Mouse (Mus musculus) spleen, adult 2 months (tissue): ENCODE measurements around the gene Zbtb25. TPM values are rescaled to one million over a fixed set of nuclear protein-coding genes. Genes with fewer than 3 reads are reported as not detected.

Experiments used
- DNase-seq, 2 experiments: peaks; one replicate each; pipeline versions ENCODE4 v3.0.0 to v3.0.0-alpha.2; 2012 to 2021; ENCODE audit warnings: low spot score in 2 of 2, low read depth in 1 of 2
- H3K27ac ChIP-seq: fragments of 200-500 bp; 2 replicates; pipeline ENCODE4 v1.5.1; 2012; ENCODE audit warnings: low read length, inconsistent platforms; ENCODE audit not compliant: insufficient read depth
- H3K27me3 ChIP-seq: fragments of 200-500 bp; 2 replicates; pipeline ENCODE4 v1.6.1; 2012; ENCODE audit warnings: mild to moderate bottlenecking, moderate library complexity, low read length, inconsistent platforms; ENCODE audit not compliant: control insufficient read depth, insufficient read depth
- H3K36me3 ChIP-seq: fragments of 200-500 bp; 2 replicates; pipeline ENCODE4 v1.6.1; 2012; ENCODE audit warnings: mild to moderate bottlenecking, low read length, inconsistent platforms; ENCODE audit not compliant: control insufficient read depth, insufficient read depth
- H3K4me1 ChIP-seq: fragments of 200-500 bp; 2 replicates; pipeline ENCODE4 v1.6.1; 2011; ENCODE audit warnings: inconsistent platforms; ENCODE audit not compliant: control insufficient read depth, insufficient read depth, insufficient read length
- H3K4me3 ChIP-seq: fragments of 200-500 bp; 2 replicates; pipeline ENCODE4 v1.5.1; 2011; ENCODE audit warnings: mild to moderate bottlenecking, inconsistent platforms; ENCODE audit not compliant: insufficient read depth, insufficient read length; ENCODE audit errors: extremely low read depth
- CTCF ChIP-seq: fragments of 200-500 bp; IDR thresholded peaks from 2 replicates; pipeline ENCODE4 v1.5.1; 2011; ENCODE audit warnings: mild to moderate bottlenecking, inconsistent platforms; ENCODE audit not compliant: insufficient read depth, insufficient read length, insufficient replicate concordance; ENCODE audit errors: extremely low read depth
- POLR2A ChIP-seq: fragments of 200-500 bp; IDR thresholded peaks from 2 replicates; pipeline ENCODE4 v1.6.1; 2011; ENCODE audit warnings: low read depth, low read length, inconsistent platforms
- WGBS: fragments of 180-500 bp; shearing (Covaris S2); methylation state at CpG from one replicate; pipeline ENCODE4 v1.1.7; 2018; 5-methylcytosine and 5-hydroxymethylcytosine counted together
- polyA plus RNA-seq: library from polyadenylated mRNA; depleted of rRNA; stranded (reverse); fragments of >200 nt; gene quantifications from 2 replicates; pipeline ENCODE4 v1.2.3, GENCODE M21; 2012

Gene Zbtb25
- polyA plus RNA-seq, 1 experiment = 7.5 TPM

DNA sequence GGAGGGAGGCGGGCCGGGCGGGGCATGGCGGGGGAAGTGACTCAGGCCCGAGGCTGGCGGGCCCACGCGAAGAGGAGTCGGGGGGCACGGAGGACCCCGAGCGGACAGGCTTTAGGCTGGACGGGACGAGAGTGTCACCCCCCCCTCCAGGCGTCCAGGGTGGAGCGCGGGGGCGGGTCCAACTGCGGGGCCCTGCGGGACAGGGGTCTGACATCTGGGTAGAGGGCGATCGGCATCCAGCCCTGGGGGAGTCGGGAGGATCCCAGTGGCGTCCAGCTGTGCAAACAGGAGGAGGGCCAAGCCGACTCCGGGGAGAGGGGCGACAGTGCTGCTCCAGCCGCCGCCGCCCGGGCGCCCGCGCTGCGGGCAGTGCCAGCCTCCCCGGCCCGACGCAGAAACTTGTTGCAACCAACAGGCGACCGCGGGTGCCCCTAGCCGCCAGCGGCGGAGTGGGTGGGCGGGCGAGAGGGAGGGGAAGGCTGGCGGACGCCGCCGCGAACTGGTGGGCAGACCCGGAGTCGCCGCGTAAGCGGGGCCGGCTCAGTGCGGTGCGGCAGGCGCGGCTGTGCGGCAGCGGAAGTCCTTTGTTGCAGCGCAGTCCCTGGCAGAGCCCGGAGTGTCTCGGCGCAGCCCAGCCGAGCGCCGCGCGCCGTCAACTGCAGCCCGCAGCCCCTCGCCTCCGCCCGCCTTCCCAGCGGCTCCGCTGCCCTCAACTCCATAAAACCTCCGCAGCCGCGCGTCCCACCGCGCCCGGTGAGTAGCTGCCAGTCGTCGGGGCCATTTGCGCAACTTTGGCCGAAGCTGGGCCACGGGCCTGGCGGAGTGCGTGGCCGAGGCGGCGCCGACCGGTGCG is 802 bp upstream of the Zbtb25 start, which contains the start of gene Zbtb1:
Gene Zbtb1, plus strand, starts transcription at position 289 of the 853 bp plus-strand sequence.
- Histone ChIP-seq H3K36me3 (no peaks in the 10 kb centered on the region), H3K4me3 (peak within 1 kb of the TSS; percentile 100), H3K4me1 (peaks cover 22% of the 10 kb centered on the region; the same call in 1 of the 2 replicates), H3K27me3 (no peaks in the 10 kb centered on the region), H3K27ac (peak within 1 kb of the TSS; percentile 100)
- under 1% methylated on average over 75 of the region's 99 CpGs for WGBS
- peak in 1 of 2 experiments; percentile 81 for DNase-seq
- no peak for TF ChIP-seq CTCF
- TF ChIP-seq POLR2A = peak; percentile 67

DNA sequence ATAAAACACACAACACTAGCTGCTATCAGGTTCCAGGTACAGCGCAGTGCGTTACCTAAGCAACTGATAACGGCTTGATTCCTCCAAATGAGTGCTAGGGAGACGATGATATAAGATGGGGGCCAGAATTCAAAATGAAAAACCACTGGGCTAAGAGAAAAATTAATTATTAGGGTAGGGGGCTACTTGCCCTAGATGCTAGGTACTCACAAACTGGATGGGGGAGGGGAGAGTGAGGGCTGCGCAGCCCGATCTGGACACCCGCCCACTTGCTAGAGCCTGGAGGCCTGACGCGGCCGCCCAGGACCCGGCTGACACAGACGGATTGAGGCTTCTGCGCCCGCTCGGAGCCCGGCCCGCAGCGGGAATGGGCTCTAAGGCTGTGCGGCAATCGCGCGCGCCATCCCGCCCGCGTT is 604 bp downstream of the Zbtb25 start:
- H3K27ac ChIP-seq = peak overlapping the region; percentile 100
- H3K36me3 ChIP-seq = no peaks in the 10 kb centered on the region
- peaks cover 22% of the 10 kb centered on the region; the same call in 1 of the 2 replicates for H3K4me1 ChIP-seq
- 2% methylated on average over 26 of the region's 26 CpGs for WGBS
- no peak for DNase-seq
- no peak for TF ChIP-seq POLR2A
- no peak for TF ChIP-seq CTCF
- peak overlapping the region; percentile 100 for H3K4me3 ChIP-seq
- H3K27me3 ChIP-seq = no peaks in the 10 kb centered on the region

DNA sequence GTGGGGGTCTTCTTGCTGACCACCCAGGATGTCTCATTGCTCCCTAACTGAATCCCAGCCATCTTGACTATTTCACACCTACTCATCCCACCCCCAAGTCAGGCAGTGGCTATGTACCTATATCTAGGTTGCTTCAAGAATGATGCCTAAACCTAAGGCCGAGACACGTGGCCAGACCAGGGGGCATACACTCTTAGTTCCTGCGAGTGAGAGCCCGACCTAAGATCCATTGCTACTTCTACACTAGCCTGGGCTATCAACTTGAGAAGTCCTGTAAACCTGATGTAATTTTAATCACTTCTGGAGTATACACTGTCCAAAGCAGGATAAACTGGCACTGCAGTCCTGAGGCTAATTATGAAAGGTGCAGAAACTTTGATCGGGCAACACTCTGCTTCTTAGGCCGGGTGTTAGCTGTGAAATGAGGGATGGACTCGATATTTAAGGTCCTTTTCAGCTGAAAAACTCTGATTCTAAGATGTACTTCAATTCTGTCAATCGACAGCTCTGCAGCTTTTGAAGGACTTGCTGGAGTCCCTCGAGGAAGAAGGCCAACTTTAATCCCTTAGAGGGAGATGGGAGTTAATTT is 1.1 kb downstream of the Zbtb25 start:
- no peak for TF ChIP-seq POLR2A
- TF ChIP-seq CTCF = no peak
- H3K4me1 ChIP-seq = peaks cover 22% of the 10 kb centered on the region; the same call in 1 of the 2 replicates
- H3K27me3 ChIP-seq = no peaks in the 10 kb centered on the region
- DNase-seq = no peak
- WGBS = 5% methylated on average over 9 of the region's 9 CpGs
- H3K4me3 ChIP-seq = peak overlapping the region; percentile 100
- peak overlapping the region; percentile 100 for H3K27ac ChIP-seq
- H3K36me3 ChIP-seq = no peaks in the 10 kb centered on the region

DNA sequence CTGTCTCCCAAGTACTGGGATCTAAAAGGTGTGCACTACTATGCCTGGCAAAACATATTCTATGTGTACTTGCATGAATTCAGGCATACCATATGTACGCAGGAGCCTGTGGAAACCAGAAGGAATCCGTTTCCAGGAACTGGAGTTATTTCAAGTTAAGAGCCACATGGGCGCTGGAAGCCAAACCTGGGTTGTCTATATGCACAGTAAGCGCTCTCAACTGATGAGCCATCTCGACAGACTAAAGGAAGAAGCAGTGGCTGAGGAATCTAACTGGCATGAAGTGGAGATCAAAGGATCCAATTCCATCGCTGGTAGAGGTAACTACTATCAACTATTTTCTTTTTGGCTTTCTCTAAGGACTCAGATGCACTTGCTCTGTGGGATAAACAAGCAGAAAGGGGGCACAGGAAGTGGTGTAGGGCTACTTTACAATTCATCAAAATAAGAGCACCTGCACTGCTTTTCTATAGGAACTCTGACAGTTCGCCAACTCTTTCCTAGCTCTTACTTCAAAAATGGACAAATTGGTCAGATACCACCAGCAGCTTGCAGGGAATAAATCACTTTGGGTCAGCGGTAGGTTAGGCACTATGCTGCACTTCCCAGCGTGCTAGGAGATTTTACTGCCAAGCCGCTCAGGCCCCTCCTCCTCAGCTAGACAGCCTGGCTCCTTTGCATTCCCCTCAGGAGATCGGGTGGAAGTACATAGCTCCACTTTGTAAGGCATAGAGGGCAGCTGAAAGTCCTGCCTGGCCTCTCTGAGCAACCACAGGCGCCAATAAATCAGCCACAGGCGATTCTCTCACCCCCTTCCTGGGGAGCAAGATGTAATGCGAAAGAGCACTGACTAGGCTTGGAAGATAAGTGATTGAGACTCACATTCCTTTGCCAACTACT is 2.1 kb downstream of the Zbtb25 start:
- Histone ChIP-seq H3K27me3 (no peaks in the 10 kb centered on the region), H3K36me3 (no peaks in the 10 kb centered on the region), H3K4me3 (peak overlapping the region; percentile 32), H3K27ac (peak overlapping the region; percentile 100), H3K4me1 (peaks cover 20% of the 10 kb centered on the region; the same call in 1 of the 2 replicates)
- WGBS = 9% methylated on average over 14 of the region's 14 CpGs
- TF ChIP-seq CTCF (no peak), POLR2A (no peak)
- DNase-seq = no peak

DNA sequence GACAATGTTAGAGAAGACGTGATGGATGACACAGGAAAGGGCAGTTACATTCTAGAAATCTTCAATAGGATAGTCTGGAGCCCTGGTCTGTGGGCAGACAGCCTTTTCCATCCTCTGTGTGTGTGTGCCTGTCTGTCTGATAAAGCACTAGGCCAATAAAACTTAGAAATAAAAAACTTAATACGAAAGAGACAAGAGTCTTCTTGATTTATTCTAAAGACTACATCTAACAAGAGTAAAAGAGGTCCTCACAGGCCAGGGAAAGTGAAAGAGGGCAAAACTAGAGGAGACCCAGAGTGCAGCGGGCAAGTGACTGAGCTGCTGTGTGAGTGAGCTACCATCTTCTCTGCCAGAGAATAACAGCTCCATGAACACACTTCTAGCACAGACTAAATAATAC is 3.1 kb downstream of the Zbtb25 start:
- TF ChIP-seq CTCF (no peak), POLR2A (no peak)
- H3K27me3 ChIP-seq = no peaks in the 10 kb centered on the region
- 60% methylated on average over 3 of the region's 3 CpGs for WGBS
- peaks cover 25% of the 10 kb centered on the region; the same call in 1 of the 2 replicates for H3K4me1 ChIP-seq
- H3K36me3 ChIP-seq = no peaks in the 10 kb centered on the region
- H3K27ac ChIP-seq = no peak overlapping the region; the same call in 1 of the 2 replicates
- DNase-seq = no peak
- H3K4me3 ChIP-seq = no peak overlapping the region

DNA sequence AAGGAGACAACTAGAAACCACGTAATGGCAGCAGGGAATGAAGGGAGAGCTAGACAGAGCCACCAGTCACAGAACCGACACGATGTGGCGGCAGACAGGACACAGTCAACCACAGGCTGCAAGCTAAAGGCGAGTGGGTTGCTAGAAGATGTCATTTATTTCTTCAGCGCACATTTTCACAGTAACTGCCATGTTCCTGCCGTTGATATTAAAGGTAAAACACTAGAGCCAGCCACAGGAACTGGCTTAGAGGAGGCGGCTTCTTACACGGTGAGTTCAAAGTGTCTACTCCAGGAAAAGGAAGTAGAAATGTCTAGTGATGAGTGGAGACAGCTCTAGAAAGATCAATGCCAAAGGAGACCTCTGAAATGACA is 7.1 kb downstream of the Zbtb25 start:
- Histone ChIP-seq H3K4me1 (peaks cover 18% of the 10 kb centered on the region; the same call in 1 of the 2 replicates), H3K27ac (peak overlapping the region; percentile 78), H3K27me3 (no peaks in the 10 kb centered on the region), H3K36me3 (no peaks in the 10 kb centered on the region), H3K4me3 (peak overlapping the region; percentile 27; the same call in 1 of the 2 replicates)
- TF ChIP-seq CTCF = no peak
- TF ChIP-seq POLR2A = no peak
- whole genome bisulfite sequencing = 13% methylated on average over 9 of the region's 9 CpGs
- DNase-seq = no peak
